Mouse (Mus musculus) layer of hippocampus, postnatal 25 days (tissue): ENCODE results near the gene Pramef20. TPM values are rescaled to one million over a fixed set of nuclear protein-coding genes. Genes with fewer than 3 reads are reported as not detected.
"Not testable (repeated sequence)": the region's sequence is repeated elsewhere in the genome, so short reads cannot be mapped to it uniquely, and the experiment has no call there.

Experiments
- DNase-seq, 2 experiments: peaks; one replicate each; pipeline ENCODE4 v3.0.0; 2022; ENCODE audit warnings: mixed read lengths in 2 of 2, low spot score in 1 of 2; ENCODE audit errors: extremely low spot score in 1 of 2
- total RNA-seq, 2 experiments: library from RNA; stranded (reverse); gene quantifications; 2 replicates each; pipeline ENCODE4 v1.2.3; 2021

Gene Pramef20
- total RNA-seq = not detected

DNA sequence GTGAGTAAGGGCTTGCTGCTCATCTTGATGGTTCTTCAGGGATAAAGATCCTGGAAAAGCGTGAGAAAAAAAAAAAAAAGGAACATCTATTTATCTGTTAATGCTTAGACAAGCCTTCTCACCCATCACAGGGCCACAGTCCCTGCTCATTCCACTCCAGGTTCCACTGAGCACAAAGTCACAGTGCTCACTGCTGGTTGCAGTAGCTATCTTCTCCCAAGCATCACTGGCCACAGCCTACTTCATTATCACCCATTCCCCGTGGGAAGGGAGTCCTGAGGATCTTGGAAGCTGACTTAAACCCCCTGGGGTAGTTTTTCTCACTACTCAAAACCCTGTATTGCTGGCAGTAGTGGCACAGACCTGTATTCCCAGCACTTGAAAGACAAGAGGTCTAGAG is at the start of gene Pramef20:
Pramef20 (minus strand) TSS at position 23 of the 400 bp plus-strand sequence.
- DNase-seq = no peak

DNA sequence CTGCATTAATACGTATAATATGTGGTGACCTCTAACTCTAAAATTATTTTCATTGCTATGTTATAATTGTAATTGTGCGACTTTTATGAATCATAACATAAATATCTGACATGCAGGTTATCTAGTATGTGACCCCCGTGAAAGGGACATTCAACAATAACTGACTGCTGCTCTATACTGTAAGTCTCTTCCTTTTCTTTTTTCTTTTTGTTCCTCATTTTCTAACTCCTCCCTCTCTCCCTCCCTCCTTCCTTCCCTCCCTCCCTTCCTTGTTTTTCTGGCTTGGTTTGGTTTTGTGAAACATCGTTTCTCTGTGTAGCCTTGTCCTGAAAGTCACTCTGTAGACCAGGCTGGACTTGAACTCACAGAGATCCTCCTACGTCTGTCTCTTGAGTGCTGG is 46.9 kb upstream of the Pramef20 start:
- no peak for DNase-seq

DNA sequence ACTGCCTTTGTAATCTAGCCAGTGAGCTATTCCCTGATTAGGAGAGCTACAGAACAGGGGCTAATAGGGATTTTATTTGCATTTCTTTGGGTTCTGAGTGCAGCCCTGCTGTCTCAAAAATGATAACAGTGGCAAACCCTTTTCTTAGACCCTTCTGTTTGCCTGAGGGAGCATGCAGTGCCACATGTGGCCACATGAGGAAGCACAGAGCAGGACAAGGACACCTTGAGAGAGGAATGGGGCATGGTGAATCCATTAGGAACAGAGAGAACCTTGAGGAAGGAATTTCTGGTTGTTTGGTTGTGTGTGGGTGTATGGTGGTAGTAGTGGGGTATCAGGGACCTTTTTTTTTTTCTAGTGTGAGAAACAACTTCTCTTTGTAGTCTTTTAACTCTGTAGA is 42.9 kb upstream of the Pramef20 start:
- no peak for DNase-seq

DNA sequence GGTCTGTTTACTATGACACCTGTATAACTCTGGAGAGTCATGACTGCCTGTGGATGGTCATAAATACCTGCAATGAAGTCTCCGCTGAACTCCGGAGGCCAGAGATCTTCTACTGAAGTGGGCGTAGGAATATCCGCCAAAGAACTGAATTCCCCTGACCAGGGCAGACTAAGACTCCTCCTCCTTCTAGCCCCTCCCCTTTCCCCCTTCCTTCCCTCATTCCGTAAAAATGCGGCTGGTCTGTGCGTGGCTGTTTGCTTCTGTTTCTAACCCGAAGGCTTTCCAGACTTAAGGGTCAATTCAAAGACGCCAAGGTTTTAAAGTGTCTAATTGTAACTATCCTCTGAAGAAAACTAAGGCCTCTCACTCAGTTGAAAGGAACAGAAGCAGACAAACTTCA is 30.6 kb upstream of the Pramef20 start, which contains the start of gene Pramef12:
Pramef12 (minus strand) TSS at position 175 of the 400 bp plus-strand sequence.
- no peak for DNase-seq

DNA sequence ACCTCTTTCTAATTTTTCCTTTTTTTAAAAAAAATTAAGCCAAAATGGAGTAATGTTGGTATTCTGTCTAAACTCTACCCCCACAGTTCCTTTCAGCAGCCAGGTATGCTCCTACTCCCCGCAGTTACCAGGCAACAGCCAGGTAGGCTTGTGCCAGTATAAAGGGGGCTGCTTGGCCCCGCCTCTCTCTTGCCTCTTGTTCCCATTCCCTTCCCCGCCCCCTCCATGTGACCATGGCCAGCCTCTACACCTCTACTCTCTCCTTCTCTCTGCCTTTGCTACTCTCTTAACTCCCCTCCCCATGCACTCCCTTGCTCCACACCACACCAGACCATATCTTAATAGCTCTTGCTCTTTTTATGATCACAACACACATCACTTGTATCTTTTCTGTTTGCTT is 28.5 kb upstream of the Pramef20 start:
- no peak for DNase-seq

DNA sequence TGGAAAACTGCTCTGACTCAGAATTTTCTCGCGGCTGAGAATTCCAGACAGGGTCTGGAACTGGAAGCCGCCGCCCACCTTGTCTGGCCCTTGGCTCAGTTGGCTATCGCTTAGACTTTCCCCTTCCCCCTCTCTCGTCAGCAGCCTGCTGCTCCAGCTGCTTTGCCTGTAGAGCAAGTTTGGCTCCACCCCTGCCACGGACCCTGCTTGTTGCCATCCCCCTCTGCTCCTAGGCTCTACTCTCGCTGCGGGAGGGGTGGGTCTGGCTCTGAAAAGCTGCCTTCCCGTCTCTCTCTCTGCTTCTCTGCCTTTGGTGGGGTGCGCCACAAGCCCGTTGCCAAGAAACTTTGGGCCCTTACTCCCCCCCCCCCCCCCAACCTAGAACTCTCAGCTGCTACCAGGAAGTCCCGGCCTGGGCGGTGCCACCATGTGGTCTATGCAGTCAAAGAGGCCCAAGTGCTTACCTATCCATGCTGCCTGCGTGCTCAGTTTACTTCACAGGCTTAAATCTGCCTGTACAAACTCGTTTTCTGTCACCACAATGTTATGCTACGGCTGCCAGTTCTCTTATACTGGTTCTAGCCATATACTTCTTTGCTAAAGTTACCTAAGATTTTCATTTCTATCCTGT is 26.8 kb upstream of the Pramef20 start:
- DNase-seq = no peak

DNA sequence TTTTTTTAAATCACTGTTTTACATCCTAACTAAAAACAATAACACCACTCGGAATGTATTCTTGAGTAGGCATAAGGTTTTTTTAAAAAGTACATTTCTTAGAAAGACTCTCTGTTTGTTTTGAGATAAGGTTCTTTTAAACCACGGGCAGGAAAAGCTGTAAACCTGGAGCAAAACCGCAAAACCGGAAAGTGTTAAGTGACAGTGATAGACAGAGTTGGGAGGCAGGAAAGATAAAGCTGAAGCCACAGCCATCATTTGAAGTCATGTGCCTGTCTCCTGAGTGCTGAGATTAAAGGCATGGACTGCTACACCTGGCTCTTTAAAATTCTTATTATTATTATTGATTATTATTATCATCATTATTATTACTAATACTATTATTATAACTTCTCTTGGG is 25.0 kb upstream of the Pramef20 start:
- no peak for DNase-seq

DNA sequence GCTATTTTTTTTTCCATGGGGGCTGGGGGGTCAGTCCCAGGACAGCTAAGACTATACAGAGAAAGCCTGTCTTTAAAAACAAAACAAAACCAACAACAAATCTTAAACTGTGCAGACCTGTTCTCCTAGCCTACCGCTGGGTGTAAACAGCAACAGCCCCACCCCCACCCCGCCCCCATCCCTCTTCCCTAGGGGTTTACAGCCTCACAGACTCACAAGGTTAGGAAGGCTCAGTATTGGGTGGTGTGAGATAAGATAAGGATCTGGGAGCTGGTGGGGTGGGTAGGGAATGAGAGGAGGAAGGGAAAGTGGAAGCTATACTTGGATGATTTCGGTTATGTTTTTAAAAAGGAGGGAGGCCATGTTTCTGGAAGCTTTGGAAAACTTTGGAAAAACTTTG is 18.6 kb upstream of the Pramef20 start:
- no peak for DNase-seq

DNA sequence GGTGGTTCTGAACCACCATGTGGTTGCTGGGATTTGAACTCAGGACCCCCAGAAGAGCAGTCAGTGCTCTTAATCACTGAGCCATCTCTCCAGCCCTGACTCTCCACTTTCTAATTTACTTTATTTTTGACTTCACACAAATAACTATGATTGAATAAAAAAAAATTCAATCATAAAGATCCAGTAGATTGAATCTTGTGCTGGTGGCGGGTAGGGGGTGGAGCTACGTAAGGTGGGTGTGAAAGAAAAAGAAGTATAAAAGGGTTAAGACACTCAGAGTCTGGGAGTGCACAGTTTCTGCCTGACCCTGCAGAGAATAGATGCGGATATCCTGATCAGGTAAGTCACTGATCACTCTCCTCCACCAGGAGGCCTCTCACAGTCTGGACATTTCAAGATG is 20.1 kb downstream of the Pramef20 start, which contains the start of gene Gm13119:
Gm13119 (plus strand) TSS at position 301 of the 400 bp plus-strand sequence.
- DNase-seq = not testable (repeated sequence)

DNA sequence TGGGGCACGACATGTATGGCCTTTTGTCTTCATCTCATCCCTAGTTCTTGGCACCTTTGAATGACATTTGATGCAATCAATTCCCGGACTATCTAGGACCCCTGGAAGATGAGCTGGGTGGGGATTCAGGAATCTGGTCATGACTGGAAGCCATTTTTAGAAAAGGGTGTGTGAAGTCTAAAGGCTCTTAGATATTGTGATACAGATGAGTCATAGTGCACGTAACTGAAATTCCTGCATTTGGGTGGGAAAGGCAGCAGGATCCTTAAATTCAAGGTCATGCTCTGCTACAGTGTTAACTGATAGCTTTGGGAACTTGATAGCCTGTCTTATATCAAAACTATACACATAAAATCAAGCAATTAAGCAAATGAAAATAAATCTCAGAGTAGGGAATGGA is 41.9 kb downstream of the Pramef20 start:
- DNase-seq = not testable (repeated sequence)

DNA sequence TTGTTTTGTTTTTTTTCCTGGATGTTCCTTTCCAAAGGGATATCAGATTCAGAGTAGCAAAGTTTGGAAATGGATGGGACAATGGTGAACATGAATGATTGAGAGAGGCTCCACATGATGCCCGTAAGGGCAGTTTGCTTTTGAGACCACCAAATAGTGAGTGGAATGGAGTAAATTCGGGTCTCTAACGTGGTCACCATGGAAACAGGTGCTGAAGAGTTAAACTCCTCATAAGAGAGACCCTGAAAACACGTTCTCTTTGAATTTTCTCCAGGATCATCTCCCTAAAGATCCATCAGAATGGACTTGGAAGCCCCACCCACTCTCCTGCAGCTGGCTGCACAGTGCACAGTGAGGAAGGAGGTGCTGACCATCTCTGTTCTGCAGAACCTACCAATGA is 47.8 kb downstream of the Pramef20 start, which contains the start of gene Gm13128:
Gm13128 (plus strand) TSS at position 301 of the 400 bp plus-strand sequence.
- not testable (repeated sequence) for DNase-seq

Other genes starting within 250 kb of the Pramef20 start
- not detected for gene Oog3, start 215.3 kb downstream of the Pramef20 start, total RNA-seq
- not detected for gene Oog2, start 187.2 kb downstream of the Pramef20 start, total RNA-seq
- gene C87977, start 164.6 kb downstream of the Pramef20 start, total RNA-seq = not detected
- not detected for gene Pramel5, start 97.4 kb downstream of the Pramef20 start, total RNA-seq
- not detected for gene Gm13128, start 47.7 kb downstream of the Pramef20 start, total RNA-seq
- not detected for gene Gm13119, start 20.0 kb downstream of the Pramef20 start, total RNA-seq
- not detected for gene Pramef12, start 30.5 kb upstream of the Pramef20 start, total RNA-seq
- gene 1700012P22Rik, start 60.8 kb upstream of the Pramef20 start, total RNA-seq = not detected
- not detected for gene Gm9944, start 75.4 kb upstream of the Pramef20 start, total RNA-seq
- not detected for gene Aadacl3, start 85.8 kb upstream of the Pramef20 start, total RNA-seq
- not detected for gene 9430007A20Rik, start 141.9 kb upstream of the Pramef20 start, total RNA-seq
- not detected for gene Gm13124, start 187.2 kb upstream of the Pramef20 start, total RNA-seq
- gene Aadacl4, start 235.8 kb upstream of the Pramef20 start, total RNA-seq = not detected